Mouse (Mus musculus): ENCODE data around the gene Satb2. TPM values are rescaled to one million over a fixed set of nuclear protein-coding genes. Genes with fewer than 3 reads are reported as not detected.

Satb2 gene
- total and polyA plus RNA-seq, 3 experiments, result 2.0 to 3.9 (median 2.1) TPM

- Histone ChIP-seq H3K9ac (ENCODE audit: insufficient read depth, low read depth) (peak overlapping the region; percentile 81; the same call in 1 of the 2 replicates), H3K4me3 (replicated peaks in 1 of 3; ENCODE audit: low read depth in 2 of 3, low read length in 2 of 3, poor library complexity in 1 of 3) (peak overlapping the region; percentile 70 to 98 (median 82)), H3K27ac (ENCODE audit: insufficient read depth, low read depth) (peak overlapping the region; percentile 33; the same call in 1 of the 2 replicates), H3K4me2 (ENCODE audit: insufficient read depth, low read depth, poor library complexity, severe bottlenecking) (peak overlapping the region; percentile 79), H3K9me3 (replicated peaks; ENCODE audit: low read length) (no peaks in the 10 kb centered on the region), H3K27me3 (replicated peaks) (no peaks in the 10 kb centered on the region), H3K4me1 (ENCODE audit: control insufficient read depth in 1 of 2, insufficient read depth in 2 of 2) (peaks cover 0 to 15% of the 10 kb centered on the region in 2 experiments; a peak in 2 of 4 replicates), H3K36me3 (replicated peaks in 1 of 2; ENCODE audit: control insufficient read depth in 1 of 2, insufficient read depth in 1 of 2, low read length in 1 of 2) (peaks cover 2 to 17% of the 10 kb centered on the region in 2 experiments), H3K79me2 (replicated peaks; ENCODE audit: control insufficient read depth, extremely low read depth, insufficient read depth, poor library complexity, severe bottlenecking) (peaks cover 20% of the 10 kb centered on the region)
- DNase-seq (ENCODE audit: extremely low read depth), result peak; percentile 61
- in situ Hi-C loops (cut with MboI; ENCODE audit: low pct_ligation_motif_present, low pct_unique_long_range_greater_than_20kb, low sequenced_read_pairs) (loop anchor here (5.0 kb wide), 1 partner anchor 212 kb away; no protein-coding TSS in a partner anchor), dilution Hi-C loops (cut with MboI; ENCODE audit: extremely low pct_ligation_motif_present, extremely low pct_unique_long_range_greater_than_20kb, low sequenced_read_pairs) (no loop called here)
- TF ChIP-seq BHLHE40 (IDR thresholded peaks at IDR 0.05; ENCODE audit: low read depth, low read length) (peak; percentile 68), NELFE (IDR thresholded peaks at IDR 0.05; ENCODE audit: low read depth, low read length) (no peak), MXI1 (IDR thresholded peaks at IDR 0.05; ENCODE audit: low read depth, low read length) (peak; percentile 48; the same call in 1 of the 2 replicates), IRF4 (IDR thresholded peaks at IDR 0.05; ENCODE audit: low read depth, low read length) (peak; percentile 64; the same call in 1 of the 2 replicates), CTCF (conservative IDR thresholded peaks at IDR 0.05 in 1 of 2, IDR thresholded peaks at IDR 0.05 in 1 of 2; ENCODE audit: low read depth in 2 of 2, low read length in 2 of 2) (no peak), KAT2A (IDR thresholded peaks at IDR 0.05; ENCODE audit: insufficient replicate concordance, low read length) (0 out of 2 replicates have a peak, but pooled peaks have one; percentile 16), NRF1 (IDR thresholded peaks at IDR 0.05; ENCODE audit: low read depth, low read length) (peak; percentile 36; the same call in 1 of the 2 replicates), UBTF (IDR thresholded peaks at IDR 0.05; ENCODE audit: low read depth, low read length) (peak; percentile 96), TCF12 (IDR thresholded peaks at IDR 0.05; ENCODE audit: low read depth, low read length) (peak; percentile 70; the same call in 1 of the 2 replicates), EP300 (IDR thresholded peaks at IDR 0.05; ENCODE audit: low read length) (0 out of 2 replicates have a peak, but pooled peaks have one; percentile 11), ELF1 (IDR thresholded peaks at IDR 0.05; ENCODE audit: low read depth, low read length) (peak; percentile 52), ZC3H11A (IDR thresholded peaks at IDR 0.05; ENCODE audit: low read depth, low read length) (no peak), CHD2 (IDR thresholded peaks at IDR 0.05; ENCODE audit: low read length) (no peak), USF1 (IDR thresholded peaks at IDR 0.05; ENCODE audit: low read depth, low read length) (0 out of 2 replicates have a peak, but pooled peaks have one; percentile 10), MAZ (IDR thresholded peaks at IDR 0.05; ENCODE audit: low read depth, low read length) (peak; percentile 41; the same call in 1 of the 2 replicates), GABPA (IDR thresholded peaks at IDR 0.05; ENCODE audit: insufficient replicate concordance, low read depth, low read length) (no peak), POLR2A (IDR thresholded peaks at IDR 0.05; ENCODE audit: low read depth, low read length) (no peak), ZMIZ1 (IDR thresholded peaks at IDR 0.05; ENCODE audit: low read depth, low read length) (peak; percentile 44; the same call in 1 of the 2 replicates), USF2 (conservative IDR thresholded peaks at IDR 0.05; ENCODE audit: low read depth, low read length) (no peak), ZNF384 (IDR thresholded peaks at IDR 0.05; ENCODE audit: low read depth, low read length) (no peak; the same call in 1 of the 2 replicates), PAX5 (IDR thresholded peaks at IDR 0.05; ENCODE audit: low read length) (no peak), ETS1 (conservative IDR thresholded peaks at IDR 0.05; ENCODE audit: low read depth, low read length) (peak; percentile 65), HCFC1 (IDR thresholded peaks at IDR 0.05; ENCODE audit: low read depth, low read length) (0 out of 2 replicates have a peak, but pooled peaks have one; percentile 36), JUN (IDR thresholded peaks at IDR 0.05; ENCODE audit: insufficient read depth, low read depth, low read length) (no peak), MAX (IDR thresholded peaks at IDR 0.05; ENCODE audit: low read length) (peak; percentile 30), TBP (conservative IDR thresholded peaks at IDR 0.05; ENCODE audit: low read depth, low read length) (no peak), MEF2A (IDR thresholded peaks at IDR 0.05; ENCODE audit: borderline replicate concordance, low read depth, low read length) (peak; percentile 65; the same call in 1 of the 2 replicates), CHD1 (IDR thresholded peaks at IDR 0.05; ENCODE audit: low read depth, low read length) (0 out of 2 replicates have a peak, but pooled peaks have one; percentile 69), SMC3 (IDR thresholded peaks at IDR 0.05; ENCODE audit: low read depth, low read length) (no peak), RCOR1 (conservative IDR thresholded peaks at IDR 0.05; ENCODE audit: low read depth, low read length) (no peak), JUND (conservative IDR thresholded peaks at IDR 0.05; ENCODE audit: low read depth, low read length) (no peak)
Measured at GRCm38 (mm10) chr1:56969364-56970360, 8.8 kb downstream of the Satb2 start.

All from CH12.LX (cell line).